Mouse (Mus musculus) gastrocnemius, adult 2 months (tissue): ENCODE measurements around the gene Arhgap19. TPM values are rescaled to one million over a fixed set of nuclear protein-coding genes. Genes with fewer than 3 reads are reported as not detected.

Experiments used
- DNase-seq: peaks from one replicate; pipeline ENCODE4 v3.0.0; 2022
- H3K27ac ChIP-seq: fragments of 200-600 bp; 2 replicates; pipeline ENCODE4 v1.8.1; 2022; ENCODE audit warnings: mild to moderate bottlenecking
- H3K4me3 ChIP-seq: fragments of 200-600 bp; 2 replicates; pipeline ENCODE4 v1.8.1; 2022; ENCODE audit warnings: mild to moderate bottlenecking, moderate library complexity
- CTCF ChIP-seq: fragments of 200-600 bp; IDR thresholded peaks from 2 replicates; pipeline ENCODE4 v1.8.1; 2022; ENCODE audit warnings: antibody characterized with exemption, mild to moderate bottlenecking, moderate library complexity
- intact Hi-C: fragments of 180-260 bp; cut with DNase I; formaldehyde crosslinking; loops from one replicate; pipeline ENCODE4 v1.15.1; 2025
- total RNA-seq, 2 experiments: library from RNA; stranded (reverse); gene quantifications; 2 replicates each; pipeline ENCODE4 v1.2.3; 2021

The Arhgap19 gene
- total RNA-seq, 2 experiments from 2014 or later: 7.7 to 9.6 TPM

DNA sequence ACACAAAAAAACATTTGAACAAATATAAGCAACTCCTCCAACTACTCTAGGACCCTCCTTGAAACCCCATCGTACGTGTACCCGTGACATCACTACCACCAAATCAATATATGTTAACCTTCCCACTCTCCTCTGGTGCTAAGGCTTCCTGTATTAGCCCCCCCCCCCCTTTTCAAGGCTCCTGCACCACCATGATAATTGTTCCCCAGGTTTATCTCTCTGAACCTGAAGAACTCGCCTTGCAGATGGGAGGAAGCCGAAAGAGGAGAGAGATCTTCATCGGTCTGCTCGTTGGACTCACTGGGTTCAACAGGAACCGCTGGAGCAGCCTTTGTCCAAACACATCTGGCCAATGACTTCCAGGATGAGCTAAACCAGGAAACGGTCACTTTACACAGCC, 5.7 kb upstream of the Arhgap19 start:
- no peak for DNase-seq
- intact Hi-C loops: no loop called here
- Histone ChIP-seq H3K4me3 (no peak overlapping the region), H3K27ac (no peak overlapping the region)
- TF ChIP-seq CTCF: no peak

DNA sequence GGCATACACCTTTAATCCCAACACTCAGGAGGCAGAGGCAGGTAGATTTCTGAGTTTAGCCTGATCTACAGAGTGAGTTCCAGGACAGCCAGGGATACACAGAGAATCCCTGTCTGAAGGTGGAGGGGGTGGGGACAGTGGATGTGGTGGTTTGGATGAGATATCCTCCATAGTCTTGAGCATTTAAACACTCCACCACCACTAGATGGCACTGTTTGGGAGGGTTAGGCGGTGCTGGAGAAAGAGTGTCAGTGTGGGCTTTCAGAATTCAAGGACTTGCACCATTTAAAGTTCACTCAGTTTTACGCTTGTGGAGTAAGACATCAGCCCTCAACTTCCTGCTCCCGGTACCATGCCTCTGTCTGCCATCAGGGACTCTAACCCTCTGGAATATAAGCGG, 4.0 kb upstream of the Arhgap19 start:
- TF ChIP-seq CTCF: peak; percentile 30; the same call in 1 of the 2 replicates
- no peak overlapping the region for H3K27ac ChIP-seq
- intact Hi-C loops: no loop called here
- H3K4me3 ChIP-seq: no peak overlapping the region
- no peak for DNase-seq

DNA sequence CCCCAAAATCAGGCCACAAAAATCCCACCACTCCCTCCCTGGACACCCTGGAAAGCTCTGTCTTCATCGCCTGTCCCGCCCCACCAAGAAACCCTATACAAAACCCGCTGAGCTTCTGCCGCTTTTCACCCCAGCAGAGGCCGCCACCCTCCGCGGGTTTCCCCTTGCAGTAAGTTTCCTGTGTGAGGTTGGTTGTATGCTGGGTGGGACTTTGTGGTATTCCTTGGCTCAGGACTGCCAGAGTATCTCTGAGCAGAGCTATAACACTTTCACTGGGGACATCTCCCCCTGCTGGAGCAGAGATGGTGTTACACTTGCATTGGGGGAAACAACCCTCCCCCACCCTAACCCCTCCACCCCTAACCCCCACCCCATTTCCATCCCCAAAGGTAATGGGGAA, 1.5 kb upstream of the Arhgap19 start:
- no peak overlapping the region for H3K4me3 ChIP-seq
- intact Hi-C loops: loop anchor here (5.0 kb wide), 1 partner anchor 44 kb away; the partner anchor contains the start of gene Frat2
- TF ChIP-seq CTCF: peak; percentile 50
- peak; percentile 50 for DNase-seq
- no peak overlapping the region for H3K27ac ChIP-seq

DNA sequence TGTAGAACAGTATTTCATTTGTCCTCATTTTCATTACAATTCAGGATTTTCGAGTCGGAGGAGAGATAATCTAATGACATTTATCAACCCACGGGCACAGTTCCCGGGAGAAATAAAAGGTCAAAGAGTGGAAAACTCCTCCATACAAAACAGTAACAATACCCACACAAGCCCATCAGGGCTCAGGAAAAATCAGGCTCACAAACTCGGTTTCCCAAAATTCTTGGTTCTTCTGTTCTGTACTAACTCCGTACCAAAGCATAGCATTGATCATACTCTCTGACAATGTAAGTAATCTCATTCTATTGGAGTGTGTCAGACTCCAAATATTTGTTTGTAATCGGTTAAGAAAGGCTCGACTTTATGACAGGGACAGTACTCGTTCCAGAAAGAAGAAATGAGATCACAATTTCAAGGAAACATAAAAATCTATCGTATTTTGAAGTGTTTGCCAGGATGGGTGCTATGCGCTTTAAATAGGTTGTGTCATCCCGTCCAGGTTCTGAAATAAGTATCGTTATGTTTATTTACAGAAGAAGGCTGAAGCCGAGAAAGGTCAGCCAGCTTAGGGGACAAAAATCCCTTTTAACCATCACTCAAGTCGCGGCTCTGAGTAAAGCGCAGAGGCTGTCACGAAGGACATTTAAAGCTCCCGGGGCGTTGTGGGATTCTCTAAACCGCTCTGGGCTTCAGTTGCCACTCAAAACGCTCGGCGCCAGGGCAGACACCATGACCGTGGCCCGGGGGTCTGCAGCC, 683 bp downstream of the Arhgap19 start:
- no peak for TF ChIP-seq CTCF
- intact Hi-C loops: loop anchor here (5.0 kb wide), 1 partner anchor 46 kb away; the partner anchor contains the start of gene Frat2
- H3K27ac ChIP-seq: peak overlapping the region; percentile 86
- DNase-seq: no peak
- peak overlapping the region; percentile 92 for H3K4me3 ChIP-seq

DNA sequence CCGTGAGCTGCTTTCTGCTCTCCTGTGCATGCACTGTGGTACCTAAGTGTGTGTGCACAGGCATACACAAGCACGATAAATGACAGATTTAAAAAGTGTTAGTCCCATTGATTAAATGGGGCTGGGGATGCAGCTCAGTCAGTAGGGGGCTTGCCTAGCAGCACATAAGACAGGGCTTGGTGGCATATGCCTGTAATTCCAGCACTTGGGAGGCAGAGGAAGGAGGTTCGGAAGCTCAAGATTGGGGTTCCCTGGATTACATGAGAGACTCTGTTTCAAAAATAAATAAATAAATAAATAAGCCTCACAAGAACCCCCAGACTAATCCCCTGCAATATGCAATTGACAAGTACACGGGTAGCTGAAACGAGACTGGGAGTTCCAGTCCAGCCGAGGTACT, 1.4 kb downstream of the Arhgap19 start:
- Histone ChIP-seq H3K4me3 (peak overlapping the region; percentile 92), H3K27ac (peak overlapping the region; percentile 86)
- intact Hi-C loops: loop anchor here (5.0 kb wide), 1 partner anchor 47 kb away; the partner anchor contains the start of gene Frat2
- TF ChIP-seq CTCF: no peak
- DNase-seq: no peak

DNA sequence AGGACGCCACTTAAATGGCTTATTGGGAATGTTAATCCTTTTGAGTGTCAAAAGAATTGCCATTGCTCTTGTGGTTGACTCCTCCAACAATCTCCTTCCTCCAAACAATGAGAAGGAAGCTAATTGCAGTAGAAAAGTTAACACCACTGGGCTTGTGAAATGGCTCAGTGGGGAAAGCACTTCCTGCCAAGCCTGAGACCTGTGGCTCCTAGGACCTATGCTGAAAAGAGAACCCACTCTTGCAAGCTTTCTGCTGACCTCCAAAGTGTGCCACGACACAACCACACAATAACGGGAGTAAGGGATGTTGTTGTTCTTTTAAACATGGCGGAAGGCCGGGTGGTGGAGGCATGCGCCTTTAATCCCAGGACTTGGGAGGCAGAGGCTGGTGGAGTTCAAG, 4.3 kb downstream of the Arhgap19 start:
- intact Hi-C loops: no loop called here
- DNase-seq: no peak

DNA sequence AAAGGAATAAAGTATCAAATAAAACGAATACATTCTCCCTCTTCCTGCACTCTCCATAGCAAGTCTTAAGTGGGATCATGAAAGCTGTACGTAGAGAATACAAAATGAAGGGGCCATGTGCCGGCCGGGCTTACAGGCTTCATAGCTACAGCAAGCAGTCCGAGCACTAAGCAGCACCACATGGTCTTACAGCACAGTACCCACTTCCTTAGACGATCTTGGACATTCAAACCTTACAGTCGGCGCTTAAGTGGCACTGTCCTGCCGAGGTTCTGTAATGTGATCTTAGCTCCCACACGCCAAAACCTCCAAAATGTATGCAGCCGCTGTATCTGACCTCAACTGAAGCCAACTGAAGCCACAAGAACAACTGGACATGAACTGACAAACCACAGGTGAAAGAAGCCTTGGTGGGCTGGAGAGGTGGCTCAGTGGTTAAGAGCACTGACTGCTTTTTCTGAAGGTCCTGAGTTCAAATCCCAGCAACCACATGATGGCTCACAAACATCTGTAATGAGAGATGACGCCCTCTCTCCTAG, 5.0 kb downstream of the Arhgap19 start:
- peak overlapping the region; percentile 76 for H3K27ac ChIP-seq
- intact Hi-C loops: no loop called here
- no peak for DNase-seq
- peak overlapping the region; percentile 48 for H3K4me3 ChIP-seq
- no peak for TF ChIP-seq CTCF

More for the DNA sequence above, 4.3 kb downstream of the Arhgap19 start:
- H3K4me3 ChIP-seq: no peak overlapping the region
- peak overlapping the region; percentile 76; the same call in 1 of the 2 replicates for H3K27ac ChIP-seq
- TF ChIP-seq CTCF: no peak

DNA sequence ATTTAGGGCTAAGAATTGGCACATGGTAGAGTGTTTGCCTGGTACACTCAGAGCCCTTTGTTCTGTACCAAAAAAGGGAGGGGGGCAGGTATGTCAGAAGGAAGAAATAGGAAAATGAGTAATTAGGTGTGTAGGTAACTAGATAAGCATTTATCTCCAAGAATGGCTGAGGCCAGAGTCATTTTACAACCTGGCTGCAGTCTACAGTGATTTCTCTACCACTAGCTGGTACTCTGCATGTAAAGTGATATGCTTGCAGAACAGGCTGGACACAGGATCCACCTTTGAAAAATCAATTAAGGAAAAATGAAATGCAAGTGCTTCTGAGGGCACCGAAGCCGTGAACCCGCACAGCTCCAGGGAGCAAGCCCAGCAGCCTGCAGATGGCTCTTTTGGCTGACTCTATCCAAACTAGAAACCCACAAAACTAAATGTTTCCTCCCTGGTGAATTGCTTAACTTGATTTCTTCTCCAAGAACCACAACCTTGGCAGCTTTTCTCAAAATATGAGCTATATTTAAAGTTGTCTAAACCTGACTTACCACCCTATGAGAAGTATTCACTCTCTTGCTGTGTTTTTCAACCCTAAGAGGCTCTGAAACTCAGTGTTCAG, 5.6 kb downstream of the Arhgap19 start:
- no peak for TF ChIP-seq CTCF
- Histone ChIP-seq H3K4me3 (peak overlapping the region; percentile 48), H3K27ac (peak overlapping the region; percentile 76)
- intact Hi-C loops: no loop called here
- no peak for DNase-seq

DNA sequence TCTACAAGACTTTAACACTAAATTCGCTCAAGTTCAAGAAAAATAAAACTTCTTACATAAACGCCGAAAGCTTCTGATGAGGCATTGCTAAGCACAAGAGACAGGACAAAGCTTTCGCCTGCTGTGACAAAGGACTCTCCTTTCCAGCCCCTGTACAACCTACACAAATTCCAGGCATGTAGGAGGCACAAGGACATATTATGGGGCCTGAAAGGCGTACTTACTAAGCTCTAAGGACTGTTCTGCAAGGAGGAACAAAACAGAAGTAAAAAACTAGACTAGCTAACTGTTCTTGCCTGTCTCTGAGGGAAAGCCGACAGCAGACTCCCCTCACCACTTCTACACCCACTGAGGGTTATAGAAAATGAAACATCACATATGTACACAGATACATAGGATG, 6.9 kb downstream of the Arhgap19 start:
- DNase-seq: no peak
- TF ChIP-seq CTCF: no peak
- peak overlapping the region; percentile 46; the same call in 1 of the 2 replicates for H3K27ac ChIP-seq
- intact Hi-C loops: no loop called here
- no peak overlapping the region for H3K4me3 ChIP-seq

DNA sequence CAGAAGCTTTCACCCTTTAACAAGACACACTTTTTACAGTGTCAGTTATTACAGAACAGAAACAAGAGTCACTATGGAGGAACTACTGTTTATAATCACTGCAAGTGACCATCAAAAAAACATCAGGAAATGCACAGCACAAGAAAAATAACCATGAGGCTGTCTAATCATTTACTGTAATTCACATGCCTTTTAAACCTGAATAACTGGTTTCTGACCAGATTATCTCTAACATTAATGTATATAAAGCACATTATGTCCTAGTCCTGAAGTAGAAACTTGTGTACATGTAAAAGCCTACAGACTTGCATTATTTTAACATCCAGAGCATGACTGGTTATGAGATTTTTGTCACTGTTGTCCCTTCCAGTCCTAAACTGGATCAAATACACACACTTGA, 7.8 kb downstream of the Arhgap19 start:
- DNase-seq: no peak
- H3K4me3 ChIP-seq: no peak overlapping the region

DNA sequence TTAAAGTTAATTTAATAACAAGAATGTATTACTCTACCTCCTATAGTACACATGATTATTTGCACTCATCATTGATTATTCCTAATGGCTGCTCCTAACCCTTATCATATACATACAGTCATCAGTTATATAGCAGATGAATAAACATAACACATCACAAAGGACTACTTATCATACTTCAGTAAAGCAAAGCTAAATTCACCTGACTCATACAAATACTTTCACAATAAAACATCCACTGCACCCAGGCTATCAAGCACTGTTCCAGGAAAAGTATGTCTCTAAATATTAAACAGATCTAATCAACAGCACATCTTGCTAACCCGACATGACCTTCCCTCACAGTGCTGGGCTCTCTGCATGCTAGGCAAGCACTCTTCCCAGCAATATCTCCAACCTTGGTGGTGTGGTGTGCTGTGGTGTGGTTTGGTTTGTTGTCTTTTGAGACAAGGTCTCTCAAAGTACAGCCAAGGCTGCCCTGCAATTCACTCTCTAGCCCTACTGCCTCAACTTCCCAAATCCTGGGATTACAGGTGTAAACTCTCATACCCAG, 8.8 kb downstream of the Arhgap19 start:
- Histone ChIP-seq H3K4me3 (no peak overlapping the region), H3K27ac (no peak overlapping the region)
- DNase-seq: no peak
- no peak for TF ChIP-seq CTCF
- intact Hi-C loops: no loop called here

More for the DNA sequence above, 7.8 kb downstream of the Arhgap19 start:
- intact Hi-C loops: no loop called here
- no peak for TF ChIP-seq CTCF
- peak overlapping the region; percentile 20; the same call in 1 of the 2 replicates for H3K27ac ChIP-seq

DNA sequence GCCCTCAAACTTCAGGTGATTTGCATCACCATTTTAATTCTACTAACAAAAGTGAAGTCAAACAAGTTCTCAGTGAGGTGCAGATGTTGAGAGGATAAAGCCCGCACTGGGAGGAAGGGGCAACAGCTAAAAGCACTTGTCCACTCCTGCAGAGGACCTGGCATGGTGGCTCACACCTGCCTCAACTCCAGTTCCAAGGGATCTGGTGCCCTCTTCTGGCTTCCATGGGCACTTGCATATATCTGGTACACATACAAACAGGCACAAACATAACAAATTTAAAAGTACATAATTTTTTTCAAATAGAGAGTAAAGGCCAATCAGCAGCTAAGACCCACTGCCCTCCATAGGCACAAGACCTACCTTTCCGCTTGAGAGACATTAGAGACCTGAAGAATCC, 10.5 kb downstream of the Arhgap19 start:
- no peak overlapping the region for H3K27ac ChIP-seq
- intact Hi-C loops: no loop called here
- DNase-seq: no peak
- H3K4me3 ChIP-seq: no peak overlapping the region
- TF ChIP-seq CTCF: peak; percentile 59
